Mouse (Mus musculus): ENCODE data around the gene Wipf2. TPM values are rescaled to one million over a fixed set of nuclear protein-coding genes. Genes with fewer than 3 reads are reported as not detected.
"Not testable (repeated sequence)": the region's sequence is repeated elsewhere in the genome, so short reads cannot be mapped to it uniquely, and the experiment has no call there.

Gene Wipf2
- polyA plus RNA-seq, 1 experiment from 2014 or later = 3.9 TPM

- 91% methylated on average over 11 of the region's 11 CpGs for WGBS
- H3K9me3 ChIP-seq (replicated peaks) = no peaks in the 10 kb centered on the region
- H3K27me3 ChIP-seq (ENCODE audit: low read depth, poor library complexity, severe bottlenecking) = no peaks in the 10 kb centered on the region
- peaks cover 11% of the 10 kb centered on the region for H3K4me1 ChIP-seq
- no peak overlapping the region for H3K27ac ChIP-seq (replicated peaks)
- peaks cover 94% of the 10 kb centered on the region for H3K36me3 ChIP-seq
- H3K4me3 ChIP-seq = no peak overlapping the region
- DNase-seq (ENCODE audit: low spot score) = no peak
Observed at GRCm38 (mm10) chr11:98919009-98919408, 55.6 kb downstream of the Wipf2 start.

- Histone ChIP-seq H3K36me3 (peaks cover 70% of the 10 kb centered on the region), H3K4me1 (peaks cover 39% of the 10 kb centered on the region)
- 66% methylated on average over 15 of the region's 15 CpGs for WGBS
- not testable (repeated sequence) for H3K27ac ChIP-seq (replicated peaks); H3K4me3 ChIP-seq; H3K9me3 ChIP-seq (replicated peaks); H3K27me3 ChIP-seq (ENCODE audit: low read depth, poor library complexity, severe bottlenecking)
- peak; percentile 52 for DNase-seq (ENCODE audit: low spot score)
Observed at GRCm38 (mm10) chr11:98921813-98922212, 58.4 kb downstream of the Wipf2 start.

- Histone ChIP-seq H3K4me1 (peaks cover 39% of the 10 kb centered on the region), H3K36me3 (peaks cover 65% of the 10 kb centered on the region)
- WGBS = 61% methylated on average over 10 of the region's 10 CpGs
- not testable (repeated sequence) for H3K27me3 ChIP-seq (ENCODE audit: low read depth, poor library complexity, severe bottlenecking); H3K9me3 ChIP-seq (replicated peaks); H3K27ac ChIP-seq (replicated peaks); H3K4me3 ChIP-seq
- peak; percentile 65 for DNase-seq (ENCODE audit: low spot score)
Observed at GRCm38 (mm10) chr11:98922307-98922706, 58.9 kb downstream of the Wipf2 start.

GRCm38 (mm10) chr11:98922851-98923711 is 59.6 kb downstream of the Wipf2 start:
- 73% methylated on average over 16 of the region's 16 CpGs for WGBS
- not testable (repeated sequence) for H3K4me3 ChIP-seq; H3K27me3 ChIP-seq (ENCODE audit: low read depth, poor library complexity, severe bottlenecking); H3K9me3 ChIP-seq (replicated peaks); H3K27ac ChIP-seq (replicated peaks); DNase-seq (ENCODE audit: low spot score)
- peaks cover 57% of the 10 kb centered on the region for H3K36me3 ChIP-seq
- peaks cover 47% of the 10 kb centered on the region for H3K4me1 ChIP-seq

- WGBS = 32% methylated on average over 5 of the region's 5 CpGs
- H3K27me3 ChIP-seq (ENCODE audit: low read depth, poor library complexity, severe bottlenecking) = peaks cover 20% of the 10 kb centered on the region
- no peaks in the 10 kb centered on the region for H3K9me3 ChIP-seq (replicated peaks)
- peak overlapping the region; percentile 38; the same call in 1 of the 2 replicates for H3K4me3 ChIP-seq
- DNase-seq (ENCODE audit: low spot score) = no peak
- peaks cover 61% of the 10 kb centered on the region for H3K4me1 ChIP-seq
- peaks cover 41% of the 10 kb centered on the region for H3K36me3 ChIP-seq
- peak overlapping the region; percentile 85 for H3K27ac ChIP-seq (replicated peaks)
Observed at GRCm38 (mm10) chr11:98924633-98925175, 61.3 kb downstream of the Wipf2 start.

- DNase-seq (ENCODE audit: low spot score) = no peak
- H3K36me3 ChIP-seq = peaks cover 35% of the 10 kb centered on the region
- H3K4me1 ChIP-seq = peaks cover 67% of the 10 kb centered on the region
- H3K27ac ChIP-seq (replicated peaks) = peak overlapping the region; percentile 85
- peak overlapping the region; percentile 38 for H3K4me3 ChIP-seq
- 7% methylated on average over 10 of the region's 10 CpGs for WGBS
- no peaks in the 10 kb centered on the region for H3K9me3 ChIP-seq (replicated peaks)
- H3K27me3 ChIP-seq (ENCODE audit: low read depth, poor library complexity, severe bottlenecking) = peaks cover 24% of the 10 kb centered on the region
Observed at GRCm38 (mm10) chr11:98925265-98925721, 61.9 kb downstream of the Wipf2 start.

GRCm38 (mm10) chr11:98925868-98926311 is 62.5 kb downstream of the Wipf2 start:
- Histone ChIP-seq H3K36me3 (peaks cover 29% of the 10 kb centered on the region), H3K27me3 (ENCODE audit: low read depth, poor library complexity, severe bottlenecking) (peaks cover 30% of the 10 kb centered on the region), H3K27ac (replicated peaks) (peak overlapping the region; percentile 85), H3K4me3 (peak overlapping the region; percentile 38), H3K4me1 (peaks cover 73% of the 10 kb centered on the region), H3K9me3 (replicated peaks) (no peaks in the 10 kb centered on the region)
- DNase-seq (ENCODE audit: low spot score) = peak; percentile 82
- 2% methylated on average over 12 of the region's 12 CpGs for WGBS

- peaks cover 23% of the 10 kb centered on the region for H3K36me3 ChIP-seq
- peak overlapping the region; percentile 38 for H3K4me3 ChIP-seq
- H3K27ac ChIP-seq (replicated peaks) = peak overlapping the region; percentile 85
- H3K4me1 ChIP-seq = peaks cover 80% of the 10 kb centered on the region
- peaks cover 34% of the 10 kb centered on the region for H3K27me3 ChIP-seq (ENCODE audit: low read depth, poor library complexity, severe bottlenecking)
- no peak for DNase-seq (ENCODE audit: low spot score)
- WGBS = 58% methylated on average over 7 of the region's 7 CpGs
- H3K9me3 ChIP-seq (replicated peaks) = no peaks in the 10 kb centered on the region
Observed at GRCm38 (mm10) chr11:98926553-98926952, 63.1 kb downstream of the Wipf2 start.

- peak; percentile 57 for DNase-seq (ENCODE audit: low spot score)
- H3K9me3 ChIP-seq (replicated peaks) = no peaks in the 10 kb centered on the region
- peak within 1 kb of the TSS; percentile 85 for H3K27ac ChIP-seq (replicated peaks)
- peak within 1 kb of the TSS; percentile 63 for H3K4me3 ChIP-seq
- peaks cover 34% of the 10 kb centered on the region for H3K27me3 ChIP-seq (ENCODE audit: low read depth, poor library complexity, severe bottlenecking)
- peaks cover 14% of the 10 kb centered on the region; the same call in 1 of the 2 replicates for H3K36me3 ChIP-seq
- peaks cover 86% of the 10 kb centered on the region for H3K4me1 ChIP-seq
- WGBS = 7% methylated on average over 21 of the region's 21 CpGs
Observed at GRCm38 (mm10) chr11:98927438-98928076, 64.1 kb downstream of the Wipf2 start, which contains the start of gene Rara. Rara (plus strand) TSS chr11:98927818.

- Histone ChIP-seq H3K27me3 (ENCODE audit: low read depth, poor library complexity, severe bottlenecking) (peaks cover 39% of the 10 kb centered on the region), H3K4me3 (peak overlapping the region; percentile 63), H3K4me1 (peaks cover 92% of the 10 kb centered on the region), H3K27ac (replicated peaks) (peak overlapping the region; percentile 85), H3K9me3 (replicated peaks) (no peaks in the 10 kb centered on the region), H3K36me3 (peaks cover 6% of the 10 kb centered on the region; the same call in 1 of the 2 replicates)
- WGBS = 11% methylated on average over 12 of the region's 12 CpGs
- DNase-seq (ENCODE audit: low spot score) = no peak
Observed at GRCm38 (mm10) chr11:98928186-98928893, 64.9 kb downstream of the Wipf2 start.

GRCm38 (mm10) chr11:98929503-98929902 is 66.1 kb downstream of the Wipf2 start:
- Histone ChIP-seq H3K4me3 (peak overlapping the region; percentile 63), H3K27ac (replicated peaks) (peak overlapping the region; percentile 75), H3K27me3 (ENCODE audit: low read depth, poor library complexity, severe bottlenecking) (peaks cover 50% of the 10 kb centered on the region), H3K36me3 (no peaks in the 10 kb centered on the region), H3K4me1 (peaks cover 87% of the 10 kb centered on the region), H3K9me3 (replicated peaks) (no peaks in the 10 kb centered on the region)
- 6% methylated on average over 9 of the region's 9 CpGs for WGBS
- DNase-seq (ENCODE audit: low spot score) = peak; percentile 63

GRCm38 (mm10) chr11:98930127-98930601 is 66.7 kb downstream of the Wipf2 start:
- WGBS = 48% methylated on average over 7 of the region's 7 CpGs
- no peaks in the 10 kb centered on the region for H3K36me3 ChIP-seq
- peak overlapping the region; percentile 75 for H3K27ac ChIP-seq (replicated peaks)
- H3K27me3 ChIP-seq (ENCODE audit: low read depth, poor library complexity, severe bottlenecking) = peaks cover 57% of the 10 kb centered on the region
- no peak for DNase-seq (ENCODE audit: low spot score)
- no peaks in the 10 kb centered on the region for H3K9me3 ChIP-seq (replicated peaks)
- peaks cover 81% of the 10 kb centered on the region for H3K4me1 ChIP-seq
- peak overlapping the region; percentile 63 for H3K4me3 ChIP-seq

Data from midbrain, embryonic 10.5 days (tissue).